Mouse (Mus musculus): ENCODE results near the gene Tmbim6. TPM values are rescaled to one million over a fixed set of nuclear protein-coding genes. Genes with fewer than 3 reads are reported as not detected.

Tmbim6 gene
- polyA plus RNA-seq, 1 experiment: 434 TPM

DNA sequence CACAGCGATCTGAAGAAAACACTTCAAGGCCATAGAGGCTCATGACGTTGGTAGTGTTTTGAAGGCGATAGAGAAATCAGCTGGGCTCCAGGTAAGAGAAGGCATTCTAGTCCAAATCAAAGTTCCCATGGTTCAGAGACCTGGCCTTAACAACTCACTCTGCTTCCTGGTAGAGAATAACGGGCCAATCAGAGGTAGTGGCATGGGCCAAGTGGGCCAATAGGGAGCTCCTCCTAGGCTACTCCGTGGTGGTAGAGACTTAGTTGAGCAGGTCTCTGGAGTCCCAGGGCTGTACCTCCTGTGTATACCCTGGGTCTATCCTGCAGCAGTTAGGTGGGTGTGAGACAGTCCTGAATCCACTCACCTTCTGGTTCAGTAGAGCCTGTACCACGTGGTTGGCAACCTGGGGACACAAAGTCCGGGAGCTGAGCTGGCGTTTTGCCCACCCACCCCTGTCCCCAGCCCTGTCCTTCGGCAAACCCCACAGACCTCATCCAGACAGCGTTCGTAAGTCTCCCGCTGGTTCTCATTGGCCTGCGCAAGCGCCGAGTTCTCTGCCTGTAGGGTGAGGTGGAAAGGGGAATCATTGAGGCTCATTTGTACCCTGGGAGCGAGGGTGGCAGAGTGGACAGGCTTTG lies 40.5 kb downstream of the Tmbim6 start:
- 93% methylated on average over 16 of the region's 16 CpGs for WGBS
- TF ChIP-seq POLR2A (IDR thresholded peaks at IDR 0.05; ENCODE audit: low read depth, low read length) (no peak), CTCF (IDR thresholded peaks at IDR 0.05; ENCODE audit: extremely low read depth, insufficient read depth, insufficient read length, insufficient replicate concordance) (no peak)
- no peaks in the 10 kb centered on the region for H3K27me3 ChIP-seq (ENCODE audit: control insufficient read depth, insufficient read depth, low read length)
- no peaks in the 10 kb centered on the region for H3K4me1 ChIP-seq (ENCODE audit: control insufficient read depth, insufficient read depth, insufficient read length)
- no peak for DNase-seq (ENCODE audit: low read depth in 1 of 2, low spot score in 2 of 2)
- H3K36me3 ChIP-seq (ENCODE audit: control insufficient read depth, insufficient read depth, low read length): no peaks in the 10 kb centered on the region; the same call in 1 of the 2 replicates
- no peak overlapping the region for H3K4me3 ChIP-seq (ENCODE audit: extremely low read depth, insufficient read depth, insufficient read length)
- no peak overlapping the region for H3K27ac ChIP-seq (ENCODE audit: insufficient read depth, low read length)

DNA sequence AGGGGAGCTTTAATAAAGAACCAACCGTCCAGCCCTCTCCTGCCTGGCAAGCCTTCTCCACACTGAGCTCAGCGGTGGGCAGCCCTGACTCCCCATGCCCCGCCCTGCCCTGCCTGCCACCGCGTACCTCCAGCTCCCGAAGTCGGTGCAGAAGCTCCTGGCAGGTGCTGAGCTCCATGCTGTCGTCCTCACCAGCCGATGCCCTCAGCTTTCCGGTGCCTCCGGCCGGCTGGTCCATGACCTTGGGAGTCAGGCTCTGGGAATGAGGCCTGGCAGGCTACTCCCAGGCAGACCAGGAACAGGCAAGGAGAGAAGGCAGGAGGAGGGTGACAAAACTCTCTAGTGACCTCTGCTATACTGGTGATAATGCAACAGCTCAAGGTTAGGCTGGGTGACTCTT lies 41.2 kb downstream of the Tmbim6 start:
- TF ChIP-seq POLR2A (IDR thresholded peaks at IDR 0.05; ENCODE audit: low read depth, low read length) (no peak), CTCF (IDR thresholded peaks at IDR 0.05; ENCODE audit: extremely low read depth, insufficient read depth, insufficient read length, insufficient replicate concordance) (no peak)
- Histone ChIP-seq H3K27ac (ENCODE audit: insufficient read depth, low read length) (no peak overlapping the region), H3K27me3 (ENCODE audit: control insufficient read depth, insufficient read depth, low read length) (no peaks in the 10 kb centered on the region), H3K4me1 (ENCODE audit: control insufficient read depth, insufficient read depth, insufficient read length) (no peaks in the 10 kb centered on the region), H3K36me3 (ENCODE audit: control insufficient read depth, insufficient read depth, low read length) (no peaks in the 10 kb centered on the region; the same call in 1 of the 2 replicates), H3K4me3 (ENCODE audit: extremely low read depth, insufficient read depth, insufficient read length) (no peak overlapping the region)
- WGBS: 91% methylated on average over 12 of the region's 12 CpGs
- DNase-seq (ENCODE audit: low read depth in 1 of 2, low spot score in 2 of 2): no peak

DNA sequence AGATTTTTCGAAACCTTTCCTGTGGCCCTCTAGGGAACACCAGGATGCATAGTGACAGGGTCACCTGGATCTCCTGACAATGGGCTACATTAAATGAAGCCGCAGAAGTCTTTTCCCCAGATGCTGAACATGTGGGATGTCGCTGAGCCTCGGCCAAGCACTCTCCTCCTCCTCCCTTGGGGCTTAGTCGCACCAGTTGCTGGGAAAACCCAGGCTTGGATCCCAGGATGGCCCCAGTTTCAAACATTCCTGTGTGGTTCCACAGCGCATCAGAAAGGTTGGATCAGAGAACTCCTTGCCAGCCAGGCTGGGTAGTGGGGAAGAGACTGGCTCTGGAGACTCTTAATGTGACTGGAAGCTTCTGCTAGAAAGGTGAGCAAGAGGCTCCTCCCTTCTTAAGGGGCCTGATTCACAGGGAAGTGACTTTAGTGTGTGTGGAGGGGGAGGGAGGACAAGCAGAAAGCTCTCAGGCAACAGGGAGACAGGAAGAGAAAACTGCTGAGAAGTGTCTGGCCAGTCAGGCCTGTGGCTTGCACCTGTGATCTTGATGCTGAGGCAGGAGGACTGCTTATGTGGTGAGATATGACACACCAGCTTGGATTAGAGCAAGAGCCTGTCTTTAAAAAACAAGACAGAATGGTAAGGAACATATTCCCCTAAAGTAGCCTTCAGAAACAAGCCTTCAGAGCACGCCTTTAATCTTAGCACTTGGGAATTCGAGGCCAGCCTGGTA lies 46.5 kb downstream of the Tmbim6 start:
- Histone ChIP-seq H3K27ac (ENCODE audit: insufficient read depth, low read length) (no peak overlapping the region), H3K27me3 (ENCODE audit: control insufficient read depth, insufficient read depth, low read length) (no peaks in the 10 kb centered on the region), H3K4me3 (ENCODE audit: extremely low read depth, insufficient read depth, insufficient read length) (no peak overlapping the region), H3K36me3 (ENCODE audit: control insufficient read depth, insufficient read depth, low read length) (no peaks in the 10 kb centered on the region), H3K4me1 (ENCODE audit: control insufficient read depth, insufficient read depth, insufficient read length) (no peaks in the 10 kb centered on the region)
- no peak for DNase-seq (ENCODE audit: low read depth in 1 of 2, low spot score in 2 of 2)
- WGBS: 86% methylated on average over 8 of the region's 8 CpGs
- TF ChIP-seq CTCF (IDR thresholded peaks at IDR 0.05; ENCODE audit: extremely low read depth, insufficient read depth, insufficient read length, insufficient replicate concordance) (no peak), POLR2A (IDR thresholded peaks at IDR 0.05; ENCODE audit: low read depth, low read length) (no peak)

DNA sequence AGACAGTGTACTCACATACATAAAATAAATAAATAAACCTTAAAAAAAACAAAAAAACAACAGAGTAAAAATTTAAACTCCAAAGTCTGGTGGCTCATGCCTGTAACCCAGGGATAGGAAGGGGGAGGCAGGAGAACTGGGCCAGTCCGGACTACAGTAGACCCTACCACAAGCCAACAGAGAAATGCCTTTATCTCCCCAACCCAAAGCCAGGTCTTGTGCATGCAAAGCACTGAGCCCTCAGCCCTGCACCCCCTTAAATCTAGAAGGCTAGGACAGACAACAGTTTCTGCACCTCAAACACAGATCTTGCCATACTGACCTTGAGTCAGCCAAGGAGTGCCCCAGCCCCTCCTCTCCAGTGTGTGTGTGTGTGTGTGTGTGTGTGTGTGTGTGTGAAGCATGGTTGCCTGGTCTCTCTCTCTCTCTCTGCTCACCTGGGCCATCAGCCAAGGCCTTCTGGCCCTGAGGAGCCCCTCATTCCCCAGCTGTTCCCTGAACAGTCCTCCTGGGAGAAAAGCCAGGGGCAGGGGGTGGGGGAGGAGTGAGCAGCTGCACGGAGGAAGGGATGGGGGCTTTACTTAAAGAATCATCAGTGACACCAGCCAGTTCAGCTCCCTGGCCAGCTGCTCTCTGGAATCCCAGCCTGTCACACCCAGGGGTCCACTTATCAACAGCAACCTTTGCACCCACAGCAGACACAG lies 47.6 kb downstream of the Tmbim6 start:
- no peak for TF ChIP-seq CTCF (IDR thresholded peaks at IDR 0.05; ENCODE audit: extremely low read depth, insufficient read depth, insufficient read length, insufficient replicate concordance)
- no peak for TF ChIP-seq POLR2A (IDR thresholded peaks at IDR 0.05; ENCODE audit: low read depth, low read length)
- H3K27me3 ChIP-seq (ENCODE audit: control insufficient read depth, insufficient read depth, low read length): no peaks in the 10 kb centered on the region
- no peak for DNase-seq (ENCODE audit: low read depth in 1 of 2, low spot score in 2 of 2)
- H3K27ac ChIP-seq (ENCODE audit: insufficient read depth, low read length): no peak overlapping the region
- no peaks in the 10 kb centered on the region for H3K4me1 ChIP-seq (ENCODE audit: control insufficient read depth, insufficient read depth, insufficient read length)
- no peak overlapping the region for H3K4me3 ChIP-seq (ENCODE audit: extremely low read depth, insufficient read depth, insufficient read length)
- WGBS: 79% methylated on average over 2 of the region's 2 CpGs
- no peaks in the 10 kb centered on the region for H3K36me3 ChIP-seq (ENCODE audit: control insufficient read depth, insufficient read depth, low read length)

DNA sequence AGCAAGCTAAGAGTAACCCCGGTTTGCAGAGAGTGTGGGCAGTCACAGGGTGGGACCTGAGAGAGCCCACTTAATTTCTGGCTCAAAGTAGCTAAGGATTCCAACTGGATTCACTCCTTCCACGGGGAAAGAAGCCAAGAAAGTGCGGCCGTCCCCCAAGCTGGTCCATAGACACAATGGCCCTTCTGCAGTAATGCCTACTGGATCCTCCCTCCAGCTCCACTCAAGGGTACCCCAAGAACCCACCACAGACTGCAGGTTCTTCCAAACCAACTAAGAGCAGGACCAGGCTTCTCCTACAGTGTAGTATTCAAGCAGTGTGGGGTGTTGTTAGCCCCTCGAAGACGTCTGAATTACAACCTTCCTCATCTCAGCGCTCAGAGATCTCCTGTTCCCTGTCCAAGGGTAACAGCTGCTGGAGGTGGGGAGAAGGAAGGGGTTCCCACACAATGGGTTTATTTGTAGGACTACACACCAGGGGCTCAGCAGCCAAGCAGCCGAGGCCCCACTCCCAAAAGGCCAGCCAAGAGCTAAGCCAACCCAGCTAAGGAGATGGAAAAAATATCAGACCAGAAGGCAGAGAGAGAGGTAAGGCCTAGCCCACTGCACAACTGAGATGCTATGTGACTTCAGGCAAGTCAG lies 48.3 kb downstream of the Tmbim6 start:
- Histone ChIP-seq H3K4me1 (ENCODE audit: control insufficient read depth, insufficient read depth, insufficient read length) (no peaks in the 10 kb centered on the region), H3K4me3 (ENCODE audit: extremely low read depth, insufficient read depth, insufficient read length) (no peak overlapping the region), H3K27me3 (ENCODE audit: control insufficient read depth, insufficient read depth, low read length) (no peaks in the 10 kb centered on the region), H3K36me3 (ENCODE audit: control insufficient read depth, insufficient read depth, low read length) (no peaks in the 10 kb centered on the region), H3K27ac (ENCODE audit: insufficient read depth, low read length) (no peak overlapping the region)
- 86% methylated on average over 8 of the region's 8 CpGs for WGBS
- no peak for DNase-seq (ENCODE audit: low read depth in 1 of 2, low spot score in 2 of 2)
- no peak for TF ChIP-seq POLR2A (IDR thresholded peaks at IDR 0.05; ENCODE audit: low read depth, low read length)
- no peak for TF ChIP-seq CTCF (IDR thresholded peaks at IDR 0.05; ENCODE audit: extremely low read depth, insufficient read depth, insufficient read length, insufficient replicate concordance)

DNA sequence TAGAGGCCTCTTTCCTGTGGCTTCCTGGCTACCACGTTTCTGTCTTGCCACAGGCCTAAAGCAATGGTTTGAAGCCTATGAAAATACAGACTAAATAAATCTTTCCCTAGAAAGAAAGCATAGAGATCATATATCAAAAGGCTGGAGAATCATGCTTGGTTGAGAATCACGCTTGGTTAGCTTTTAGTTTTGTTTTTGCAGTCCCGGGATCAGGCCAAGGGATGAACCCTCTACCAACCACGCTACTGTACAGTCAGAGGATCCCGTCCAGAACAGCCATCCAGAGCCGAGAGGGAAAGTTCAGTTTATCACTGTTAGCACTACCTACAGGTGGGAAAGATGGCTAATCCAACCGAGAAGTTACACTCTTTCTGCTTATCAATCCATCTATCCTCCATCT lies 49.7 kb downstream of the Tmbim6 start:
- no peaks in the 10 kb centered on the region for H3K36me3 ChIP-seq (ENCODE audit: control insufficient read depth, insufficient read depth, low read length)
- H3K4me1 ChIP-seq (ENCODE audit: control insufficient read depth, insufficient read depth, insufficient read length): no peaks in the 10 kb centered on the region
- TF ChIP-seq POLR2A (IDR thresholded peaks at IDR 0.05; ENCODE audit: low read depth, low read length) (no peak), CTCF (IDR thresholded peaks at IDR 0.05; ENCODE audit: extremely low read depth, insufficient read depth, insufficient read length, insufficient replicate concordance) (no peak)
- DNase-seq (ENCODE audit: low read depth in 1 of 2, low spot score in 2 of 2): no peak
- 79% methylated on average over 7 of the region's 7 CpGs for WGBS
- H3K27ac ChIP-seq (ENCODE audit: insufficient read depth, low read length): no peak overlapping the region
- H3K27me3 ChIP-seq (ENCODE audit: control insufficient read depth, insufficient read depth, low read length): no peaks in the 10 kb centered on the region
- H3K4me3 ChIP-seq (ENCODE audit: extremely low read depth, insufficient read depth, insufficient read length): no peak overlapping the region

Data from spleen, adult 2 months (tissue).